Mouse (Mus musculus): ENCODE results near the gene Ndufs7.

DNA sequence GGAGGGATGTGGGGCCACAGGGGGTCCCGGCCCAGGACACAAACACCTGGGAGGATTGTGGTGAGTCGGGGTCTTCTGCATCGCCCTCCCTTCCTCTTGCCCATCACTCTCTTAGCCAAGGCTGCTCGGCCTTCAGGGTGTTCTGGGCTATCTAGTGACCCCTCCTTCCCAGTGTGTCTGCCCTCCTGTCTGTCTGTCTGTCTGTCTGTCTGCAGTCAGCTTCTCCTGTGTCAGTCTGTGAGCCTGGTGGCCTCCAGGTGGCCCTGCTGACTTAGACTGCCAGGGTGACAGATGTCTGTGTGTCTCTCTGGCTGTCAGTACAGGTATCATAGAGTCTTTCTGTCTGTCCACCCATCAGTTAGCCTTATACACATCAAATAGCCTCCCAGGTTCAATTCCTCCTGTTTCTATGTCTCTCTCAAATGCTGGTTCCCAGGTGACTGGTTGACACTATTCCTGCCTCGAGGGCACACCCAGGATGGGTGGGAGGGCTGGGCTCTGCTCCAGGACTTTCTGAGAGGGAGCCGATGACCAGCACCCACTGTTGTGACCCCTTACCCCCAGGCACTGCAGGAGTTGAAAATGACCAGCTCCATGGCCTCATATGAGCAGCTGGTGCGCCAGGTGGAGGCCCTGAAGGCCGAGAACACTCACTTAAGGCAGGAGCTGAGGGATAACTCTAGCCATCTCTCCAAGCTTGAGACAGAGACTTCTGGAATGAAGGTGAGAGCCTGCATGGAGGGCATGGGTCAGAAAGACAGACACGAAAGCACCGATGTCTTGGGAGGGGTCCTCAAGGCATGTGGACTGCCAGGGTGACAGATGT lies 52.5 kb downstream of the Ndufs7 start:
- TF ChIP-seq CTCF (IDR thresholded peaks at IDR 0.05; ENCODE audit: borderline replicate concordance, control insufficient read depth, extremely low read depth, insufficient read depth, low read length, poor library complexity) = no peak
- no peak for TF ChIP-seq POLR2A (IDR thresholded peaks at IDR 0.05; ENCODE audit: control insufficient read depth, extremely low read depth, insufficient read depth, low read length, poor library complexity)

All from thymus, adult 2 months (tissue).